Comparison of ENCODE assay signal across 22 mouse cellular contexts in the genomic region with DNA sequence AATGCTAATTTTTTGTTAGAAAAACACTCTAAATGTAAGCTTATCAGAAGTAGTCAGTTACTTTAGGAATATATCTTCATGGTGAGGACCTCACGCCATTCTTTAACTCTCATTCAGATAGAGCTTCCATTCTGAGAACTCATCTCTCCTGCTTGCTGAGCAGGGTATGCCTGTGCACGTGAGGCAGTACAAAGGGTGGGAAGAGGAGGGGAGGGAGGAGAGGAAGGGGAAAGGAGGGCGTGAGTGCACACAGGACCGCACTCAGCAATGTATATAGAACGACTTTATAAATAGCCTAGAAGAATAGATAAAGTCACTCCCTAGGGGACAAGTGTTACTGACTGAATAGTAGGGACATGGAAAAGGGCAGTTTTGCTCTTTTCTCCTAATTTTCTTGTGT. TPM values are rescaled to one million over a fixed set of nuclear protein-coding genes. Genes with fewer than 3 reads are reported as not detected.
"Had no signal": no experiment of that assay in that cellular context is flagged by ENCODE, and none has a peak within 500 bp of the region (broad histone marks: within the 10 kb centered on the region; RNA-seq: fewer than 3 reads in every experiment).

No protein-coding gene starts in this region.

- H3K36me3 ChIP-seq: kidney, embryonic 15.5 days; liver, embryonic 13.5 days; neural tube, embryonic 13.5 days; stomach, embryonic 15.5 days had no signal

- DNase-seq: kidney, adult 8-10 months; kidney, postnatal 10 days; kidney, postnatal 36 days; layer of hippocampus, postnatal 36 days; liver, embryonic 13.5 days; lung, adult 2 months; lung, postnatal 14 days; lung, postnatal 4 days; retina, postnatal 1 day; right cerebral cortex, postnatal 25 days; spleen, adult 18-20 months; thymus, postnatal 25 days had no signal

- H3K4me3 ChIP-seq: kidney, embryonic 15.5 days; left cerebral cortex, adult 2 months; liver, embryonic 13.5 days; myocyte; neural tube, embryonic 13.5 days; stomach, embryonic 15.5 days had no signal

- H3K27me3 ChIP-seq: kidney, embryonic 15.5 days; liver, embryonic 13.5 days; neural tube, embryonic 13.5 days; stomach, embryonic 15.5 days had no signal

- H3K4me2 ChIP-seq: kidney, embryonic 15.5 days; liver, embryonic 13.5 days; neural tube, embryonic 13.5 days; stomach, embryonic 15.5 days had no signal

- H3K9me3 ChIP-seq: kidney, embryonic 15.5 days; liver, embryonic 13.5 days; neural tube, embryonic 13.5 days; stomach, embryonic 15.5 days had no signal

- H3K9ac ChIP-seq: kidney, embryonic 15.5 days; liver, embryonic 13.5 days; neural tube, embryonic 13.5 days; stomach, embryonic 15.5 days had no signal

- H3K4me1 ChIP-seq: stomach, embryonic 15.5 days had no signal

- H3K27ac ChIP-seq: kidney, embryonic 15.5 days; left cerebral cortex, adult 2 months; liver, embryonic 13.5 days; neural tube, embryonic 13.5 days; stomach, embryonic 15.5 days had no signal

RNA-seq across cellular contexts. Expression of a gene that starts 57.5 kb away (rescaled TPM):
- total RNA-seq: megakaryocyte progenitor cell, adult 5-6 weeks; monocyte, adult 5-6 weeks had no signal
- polyA plus RNA-seq: liver, adult 2 months; liver, embryonic 13.5 days; liver, embryonic 16.5 days; neural tube, embryonic 13.5 days; thymus, postnatal 0 days had no signal
